Mouse (Mus musculus): ENCODE measurements around the gene Eml6. TPM values are rescaled to one million over a fixed set of nuclear protein-coding genes. Genes with fewer than 3 reads are reported as not detected.
"Not testable (repeated sequence)": the region's sequence is repeated elsewhere in the genome, so short reads cannot be mapped to it uniquely, and the experiment has no call there.

Gene Eml6
- polyA plus RNA-seq, 1 experiment from 2014 or later = 4.4 TPM

GRCm38 (mm10) chr11:29758617-29759016 is 267.2 kb downstream of the Eml6 start:
- ATAC-seq (ENCODE audit: low FRiP score) = no peak
- no peak overlapping the region for H3K27ac ChIP-seq
- no peak overlapping the region for H3K4me3 ChIP-seq
- H3K4me1 ChIP-seq (replicated peaks) = no peaks in the 10 kb centered on the region
- H3K4me2 ChIP-seq = no peak overlapping the region
- no peaks in the 10 kb centered on the region for H3K27me3 ChIP-seq
- H3K9ac ChIP-seq = no peak overlapping the region
- H3K36me3 ChIP-seq = peaks cover 5% of the 10 kb centered on the region; the same call in 1 of the 2 replicates
- 81% methylated on average over 5 of the region's 5 CpGs for WGBS
- no peaks in the 10 kb centered on the region for H3K9me3 ChIP-seq

GRCm38 (mm10) chr11:29756007-29756406 is 269.8 kb downstream of the Eml6 start:
- H3K9me3 ChIP-seq; H3K4me3 ChIP-seq; H3K4me2 ChIP-seq; H3K4me1 ChIP-seq (replicated peaks); H3K9ac ChIP-seq; H3K36me3 ChIP-seq; ATAC-seq (ENCODE audit: low FRiP score); H3K27me3 ChIP-seq; H3K27ac ChIP-seq: not testable (repeated sequence)
- 95% methylated on average over 5 of the region's 5 CpGs for WGBS

- no peaks in the 10 kb centered on the region for H3K27me3 ChIP-seq
- no peak overlapping the region for H3K27ac ChIP-seq
- no peak overlapping the region for H3K4me2 ChIP-seq
- no peak overlapping the region for H3K4me3 ChIP-seq
- no peaks in the 10 kb centered on the region for H3K9me3 ChIP-seq
- H3K4me1 ChIP-seq (replicated peaks) = no peaks in the 10 kb centered on the region
- no peak for ATAC-seq (ENCODE audit: low FRiP score)
- no peak overlapping the region for H3K9ac ChIP-seq
- peaks cover 16% of the 10 kb centered on the region for H3K36me3 ChIP-seq
- WGBS = 85% methylated on average over 14 of the region's 14 CpGs
Measured at GRCm38 (mm10) chr11:29751648-29752611, 273.9 kb downstream of the Eml6 start.

GRCm38 (mm10) chr11:29751013-29751412 is 274.8 kb downstream of the Eml6 start:
- H3K27me3 ChIP-seq = no peaks in the 10 kb centered on the region
- no peak for ATAC-seq (ENCODE audit: low FRiP score)
- 95% methylated on average over 2 of the region's 2 CpGs for WGBS
- H3K27ac ChIP-seq = no peak overlapping the region
- peaks cover 25% of the 10 kb centered on the region for H3K36me3 ChIP-seq
- no peak overlapping the region for H3K4me2 ChIP-seq
- no peak overlapping the region for H3K9ac ChIP-seq
- no peak overlapping the region for H3K4me3 ChIP-seq
- no peaks in the 10 kb centered on the region for H3K4me1 ChIP-seq (replicated peaks)
- no peaks in the 10 kb centered on the region for H3K9me3 ChIP-seq

- Histone ChIP-seq H3K4me3 (no peak overlapping the region), H3K27me3 (no peaks in the 10 kb centered on the region), H3K36me3 (peaks cover 40% of the 10 kb centered on the region), H3K27ac (no peak overlapping the region), H3K4me1 (replicated peaks) (no peaks in the 10 kb centered on the region), H3K4me2 (no peak overlapping the region), H3K9ac (no peak overlapping the region), H3K9me3 (no peaks in the 10 kb centered on the region)
- WGBS = 100% methylated on average over 1 of the region's 1 CpGs
- no peak for ATAC-seq (ENCODE audit: low FRiP score)
Measured at GRCm38 (mm10) chr11:29749468-29749829, 276.4 kb downstream of the Eml6 start.

- Histone ChIP-seq H3K27me3 (no peaks in the 10 kb centered on the region), H3K36me3 (peaks cover 45% of the 10 kb centered on the region), H3K4me3 (no peak overlapping the region), H3K9ac (no peak overlapping the region), H3K27ac (no peak overlapping the region), H3K4me1 (replicated peaks) (no peaks in the 10 kb centered on the region), H3K9me3 (no peaks in the 10 kb centered on the region), H3K4me2 (no peak overlapping the region)
- no peak for ATAC-seq (ENCODE audit: low FRiP score)
- WGBS = 88% methylated on average over 8 of the region's 8 CpGs
Measured at GRCm38 (mm10) chr11:29748750-29749467, 276.9 kb downstream of the Eml6 start.

GRCm38 (mm10) chr11:29747881-29748280 is 278.0 kb downstream of the Eml6 start:
- no peak for ATAC-seq (ENCODE audit: low FRiP score)
- Histone ChIP-seq H3K27ac (no peak overlapping the region), H3K4me1 (replicated peaks) (no peaks in the 10 kb centered on the region), H3K9me3 (no peaks in the 10 kb centered on the region), H3K9ac (no peak overlapping the region), H3K36me3 (peaks cover 53% of the 10 kb centered on the region), H3K4me2 (no peak overlapping the region), H3K27me3 (no peaks in the 10 kb centered on the region), H3K4me3 (no peak overlapping the region)
- WGBS = 85% methylated on average over 1 of the region's 1 CpGs

- 100% methylated on average over 3 of the region's 3 CpGs for WGBS
- H3K4me1 ChIP-seq (replicated peaks) = no peaks in the 10 kb centered on the region
- no peaks in the 10 kb centered on the region for H3K27me3 ChIP-seq
- ATAC-seq (ENCODE audit: low FRiP score) = no peak
- H3K4me2 ChIP-seq = no peak overlapping the region
- H3K27ac ChIP-seq = no peak overlapping the region
- no peaks in the 10 kb centered on the region for H3K9me3 ChIP-seq
- H3K9ac ChIP-seq = no peak overlapping the region
- H3K4me3 ChIP-seq = no peak overlapping the region
- peaks cover 56% of the 10 kb centered on the region for H3K36me3 ChIP-seq
Measured at GRCm38 (mm10) chr11:29747365-29747764, 278.5 kb downstream of the Eml6 start.

GRCm38 (mm10) chr11:29746203-29746602 is 279.6 kb downstream of the Eml6 start:
- no peaks in the 10 kb centered on the region for H3K27me3 ChIP-seq
- H3K4me2 ChIP-seq = no peak overlapping the region
- H3K4me1 ChIP-seq (replicated peaks) = no peaks in the 10 kb centered on the region
- 94% methylated on average over 9 of the region's 9 CpGs for WGBS
- no peak for ATAC-seq (ENCODE audit: low FRiP score)
- H3K4me3 ChIP-seq = no peak overlapping the region
- H3K27ac ChIP-seq = no peak overlapping the region
- peaks cover 65% of the 10 kb centered on the region for H3K36me3 ChIP-seq
- no peaks in the 10 kb centered on the region for H3K9me3 ChIP-seq
- no peak overlapping the region for H3K9ac ChIP-seq

GRCm38 (mm10) chr11:29745513-29745912 is 280.3 kb downstream of the Eml6 start:
- no peak overlapping the region for H3K4me3 ChIP-seq
- H3K27me3 ChIP-seq = no peaks in the 10 kb centered on the region
- ATAC-seq (ENCODE audit: low FRiP score) = no peak
- H3K4me2 ChIP-seq = no peak overlapping the region
- H3K36me3 ChIP-seq = peaks cover 65% of the 10 kb centered on the region
- no peaks in the 10 kb centered on the region for H3K9me3 ChIP-seq
- WGBS = 82% methylated on average over 2 of the region's 2 CpGs
- no peak overlapping the region for H3K9ac ChIP-seq
- no peaks in the 10 kb centered on the region for H3K4me1 ChIP-seq (replicated peaks)
- H3K27ac ChIP-seq = no peak overlapping the region

- Histone ChIP-seq H3K9ac (no peak overlapping the region), H3K4me2 (no peak overlapping the region), H3K4me1 (replicated peaks) (no peaks in the 10 kb centered on the region), H3K4me3 (no peak overlapping the region), H3K9me3 (no peaks in the 10 kb centered on the region), H3K27ac (no peak overlapping the region), H3K36me3 (peaks cover 66% of the 10 kb centered on the region), H3K27me3 (no peaks in the 10 kb centered on the region)
- WGBS = 91% methylated on average over 5 of the region's 5 CpGs
- 0 out of 2 replicates have a peak, but pooled peaks have one; percentile 21 for ATAC-seq (ENCODE audit: low FRiP score)
Measured at GRCm38 (mm10) chr11:29744760-29745430, 280.9 kb downstream of the Eml6 start.

GRCm38 (mm10) chr11:29739752-29740151 is 286.1 kb downstream of the Eml6 start:
- Histone ChIP-seq H3K27ac (no peak overlapping the region), H3K4me3 (no peak overlapping the region), H3K9ac (no peak overlapping the region), H3K9me3 (no peaks in the 10 kb centered on the region), H3K4me2 (no peak overlapping the region), H3K4me1 (replicated peaks) (no peaks in the 10 kb centered on the region), H3K27me3 (no peaks in the 10 kb centered on the region), H3K36me3 (peaks cover 34% of the 10 kb centered on the region)
- 0 out of 2 replicates have a peak, but pooled peaks have one; percentile 22 for ATAC-seq (ENCODE audit: low FRiP score)
- 93% methylated on average over 2 of the region's 2 CpGs for WGBS
